ENCODE assay signal across 27 mouse cellular contexts in the genomic region with DNA sequence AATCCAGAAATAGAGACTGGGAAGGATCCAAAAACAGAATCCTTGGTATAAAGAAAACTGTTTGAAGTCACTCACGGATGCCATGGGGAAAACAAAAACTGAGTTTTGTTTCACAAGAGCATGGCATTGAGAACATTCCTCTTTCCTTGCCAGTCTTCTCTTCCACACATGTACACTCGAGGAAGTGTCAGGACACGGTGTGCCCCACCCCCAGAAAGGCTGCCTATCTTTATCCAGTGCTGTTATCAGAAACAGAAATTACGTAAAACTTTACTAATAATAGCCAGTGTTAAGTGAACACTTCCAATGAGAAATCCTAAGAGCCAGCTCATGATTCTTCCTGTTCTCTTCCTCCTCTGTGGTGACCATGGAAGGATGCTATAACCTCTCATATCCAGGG.
DNase-seq lines count a peak whose midpoint lies in the region; ATAC-seq lines count a peak whose summit lies in the region.
"Had no signal": no experiment of that assay in that cellular context is flagged by ENCODE, and none has a peak within 500 bp of the region (broad histone marks: within the 10 kb centered on the region; RNA-seq: fewer than 3 reads in every experiment).

No protein-coding gene starts in this region.

- ATAC-seq in heart, embryonic 11.5 days (replicated peaks; ENCODE audit: insufficient number of reproducible peaks, low FRiP score, low TSS enrichment): no peak
- ATAC-seq: forebrain, embryonic 14.5 days; inflammation-experienced regulatory T-cells, adult 6 months; midbrain, embryonic 13.5 days had no signal

- H3K9ac ChIP-seq in heart, embryonic 11.5 days (ENCODE audit: low read depth, low read length): no peak overlapping the region
- H3K9ac ChIP-seq: hindbrain, embryonic 14.5 days; limb, embryonic 13.5 days; liver, embryonic 13.5 days; midbrain, embryonic 13.5 days had no signal

- H3K27ac ChIP-seq in heart, embryonic 11.5 days (ENCODE audit: low read depth, low read length): no peak overlapping the region
- H3K27ac ChIP-seq: hindbrain, embryonic 14.5 days; limb, embryonic 13.5 days; liver, embryonic 13.5 days; midbrain, embryonic 13.5 days had no signal

- no peaks in the 10 kb centered on the region for H3K9me3 ChIP-seq in heart, embryonic 11.5 days (replicated peaks; ENCODE audit: control insufficient read depth, low read length)
- H3K9me3 ChIP-seq: limb, embryonic 13.5 days; liver, embryonic 13.5 days; megakaryocyte, embryonic 14.5 days; midbrain, embryonic 13.5 days had no signal

- peaks cover 7% of the 10 kb centered on the region; the same call in 1 of the 2 replicates for H3K4me1 ChIP-seq in heart, embryonic 11.5 days (ENCODE audit: control insufficient read depth, insufficient read depth, low read length)
- H3K4me1 ChIP-seq: limb, embryonic 13.5 days; liver, embryonic 13.5 days; megakaryocyte, embryonic 14.5 days had no signal

- H3K4me2 ChIP-seq in heart, embryonic 11.5 days: no peak overlapping the region
- H3K4me2 ChIP-seq: hindbrain, embryonic 14.5 days; limb, embryonic 13.5 days; liver, embryonic 13.5 days; midbrain, embryonic 13.5 days had no signal

- WGBS in heart, embryonic 11.5 days (ENCODE audit: insufficient replicate concordance): 33% methylated on average over 4 of the region's 4 CpGs

- no peak overlapping the region for H3K4me3 ChIP-seq in heart, embryonic 11.5 days (ENCODE audit: low read depth, low read length)
- H3K4me3 ChIP-seq: limb, embryonic 13.5 days; liver, embryonic 13.5 days; megakaryocyte, embryonic 14.5 days; midbrain, embryonic 13.5 days had no signal

- peak; percentile 28 for DNase-seq in heart, adult 8-10 months (ENCODE audit: low spot score)
- peak; percentile 17 for DNase-seq in brain, adult 2 months (ENCODE audit: low read depth, low spot score)
- peak; percentile 25 to 38 for DNase-seq in heart, adult 9 months (ENCODE audit: low spot score in 2 of 2)
- peak; percentile 3 to 9 for DNase-seq in heart, postnatal 14 days
- DNase-seq in spleen, postnatal 10 days (ENCODE audit: low spot score in 2 of 2): no peak
- no peak for DNase-seq in cerebellum, postnatal 4 days (ENCODE audit: low spot score in 2 of 2)
- DNase-seq: adrenal gland, adult 2 months; cerebellum, adult 2 months; cerebellum, postnatal 36 days; gastrocnemius, postnatal 25 days; kidney, adult 18-20 months; kidney, postnatal 4 days; liver, embryonic 13.5 days; lung, adult 2 months; lung, postnatal 14 days; retina, postnatal 1 day; right cerebral cortex, postnatal 25 days; spleen, adult 18-20 months; thymus, adult 18-20 months; thymus, postnatal 4 days had no signal

- H3K27me3 ChIP-seq in heart, embryonic 11.5 days (ENCODE audit: control insufficient read depth, insufficient read depth, low read length): no peaks in the 10 kb centered on the region
- H3K27me3 ChIP-seq: limb, embryonic 13.5 days; liver, embryonic 13.5 days; megakaryocyte, embryonic 14.5 days; midbrain, embryonic 13.5 days had no signal

- H3K36me3 ChIP-seq in heart, embryonic 11.5 days (ENCODE audit: control insufficient read depth, insufficient read depth, low read length): no peaks in the 10 kb centered on the region
- H3K36me3 ChIP-seq: limb, embryonic 13.5 days; liver, embryonic 13.5 days; midbrain, embryonic 13.5 days had no signal

- intact Hi-C loops in heart, postnatal 14 days (cut with DNase I): no loop called here

Comparison
In these comparisons a context has a peak if more than half of its experiments do, and no peak if none do; other contexts are left out.
1. DNase-seq: peak in heart, adult 8-10 months (single experiment), brain, adult 2 months (single experiment), heart, adult 9 months (2 of 2) and heart, postnatal 14 days (2 of 2); none in spleen, postnatal 10 days (0 of 2) and cerebellum, postnatal 4 days (0 of 2).